Mouse (Mus musculus) bone marrow macrophage, adult 2 months (primary cell): ENCODE measurements at regions not wholly inside any gene's neighbourhood (a gene's known extent, or its start where the extent isn't known, plus 50 kb on each side); places are given as distances from the start of the nearest gene placed in this dataset.
"Not testable (repeated sequence)": the region's sequence is repeated elsewhere in the genome, so short reads cannot be mapped to it uniquely, and the experiment has no call there.

Experiments
- H3K27ac ChIP-seq: 2 replicates; pipeline ENCODE4 v1.5.1; 2012; ENCODE audit warnings: low read depth, low read length; ENCODE audit not compliant: insufficient read depth
- H3K4me1 ChIP-seq: 2 replicates; pipeline ENCODE4 v1.6.1; 2012; ENCODE audit warnings: low read length; ENCODE audit not compliant: control insufficient read depth, insufficient read depth
- H3K4me3 ChIP-seq: 2 replicates; pipeline ENCODE4 v1.5.1; 2012; ENCODE audit warnings: mild to moderate bottlenecking, low read length, moderate library complexity; ENCODE audit not compliant: insufficient read depth
- CTCF ChIP-seq: IDR thresholded peaks from 2 replicates; pipeline ENCODE4 v1.5.1; 2012; ENCODE audit warnings: low read depth, mild to moderate bottlenecking, low read length, moderate library complexity
- POLR2A ChIP-seq: IDR thresholded peaks from 2 replicates; pipeline ENCODE4 v1.6.1; 2012; ENCODE audit warnings: mild to moderate bottlenecking, low read depth, low read length, borderline replicate concordance

- no peak for TF ChIP-seq POLR2A
- no peak for TF ChIP-seq CTCF
- Histone ChIP-seq H3K4me1 (no peaks in the 10 kb centered on the region), H3K27ac (no peak overlapping the region), H3K4me3 (no peak overlapping the region)
Observed at GRCm38 (mm10) chr15:5817901-5818576, 481.5 kb upstream of the Dab2 start.

DNA sequence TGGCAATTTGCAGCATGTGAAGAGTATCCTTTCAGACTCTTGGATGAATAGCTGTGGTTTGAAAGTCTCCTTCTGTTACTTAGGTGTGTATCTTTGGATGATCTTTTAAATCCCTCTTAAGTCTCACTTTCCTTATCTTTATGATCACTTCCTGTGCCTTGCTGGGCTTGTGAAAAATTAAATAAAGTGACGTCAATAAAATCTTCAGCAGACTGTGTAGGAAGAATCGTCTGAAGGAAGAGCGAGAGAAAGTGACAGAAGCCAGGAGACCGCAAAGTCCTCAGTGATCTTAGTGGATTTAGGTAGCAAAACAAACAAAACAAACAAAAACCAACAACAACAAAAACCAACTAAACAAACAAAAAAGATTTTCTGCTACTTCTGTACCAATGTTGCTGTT, 459.6 kb upstream of the Dab2 start:
- Histone ChIP-seq H3K4me1 (no peaks in the 10 kb centered on the region), H3K4me3 (no peak overlapping the region), H3K27ac (no peak overlapping the region)
- TF ChIP-seq CTCF (no peak), POLR2A (no peak)

- not testable (repeated sequence) for H3K4me3 ChIP-seq, H3K4me1 ChIP-seq, H3K27ac ChIP-seq
Observed at GRCm38 (mm10) chr15:5841369-5842149, 458.0 kb upstream of the Dab2 start.

- Histone ChIP-seq H3K27ac (no peak overlapping the region), H3K4me3 (no peak overlapping the region), H3K4me1 (no peaks in the 10 kb centered on the region)
- TF ChIP-seq CTCF (no peak), POLR2A (no peak)
Observed at GRCm38 (mm10) chr15:5846571-5846970, 453.0 kb upstream of the Dab2 start.

DNA sequence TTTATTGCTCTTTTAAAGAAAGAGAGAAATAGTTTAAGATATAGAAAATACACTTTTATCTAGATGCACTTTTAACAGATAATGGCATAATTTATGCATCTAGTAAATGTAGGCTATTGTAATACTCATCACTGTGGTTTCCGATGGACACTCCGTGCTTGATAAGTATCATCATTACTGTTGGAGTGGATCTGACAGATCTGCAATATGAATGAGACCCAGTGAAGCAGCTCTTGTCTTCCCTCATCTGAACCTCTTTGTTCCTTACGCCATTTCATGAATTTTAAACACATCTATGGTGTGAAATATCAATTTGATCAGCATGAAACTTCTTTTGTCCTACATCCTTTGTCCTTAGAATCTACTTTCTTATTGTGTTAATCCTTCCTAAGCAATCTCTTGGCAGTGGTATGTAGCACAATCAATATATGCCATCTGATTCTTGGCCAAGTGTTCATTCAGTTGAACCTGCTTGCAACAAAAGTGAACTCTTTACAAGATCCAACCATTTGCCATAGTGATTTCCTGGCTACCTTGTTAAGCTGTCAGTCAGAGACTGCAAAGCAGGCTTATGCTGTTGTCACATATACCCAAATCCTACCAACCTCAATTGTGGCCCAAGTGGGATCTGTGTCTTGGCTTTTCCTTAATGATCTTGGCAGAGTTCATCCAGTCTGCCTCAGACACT, 452.0 kb upstream of the Dab2 start:
- Histone ChIP-seq H3K27ac (no peak overlapping the region), H3K4me3 (no peak overlapping the region), H3K4me1 (no peaks in the 10 kb centered on the region)
- TF ChIP-seq CTCF = no peak
- no peak for TF ChIP-seq POLR2A

DNA sequence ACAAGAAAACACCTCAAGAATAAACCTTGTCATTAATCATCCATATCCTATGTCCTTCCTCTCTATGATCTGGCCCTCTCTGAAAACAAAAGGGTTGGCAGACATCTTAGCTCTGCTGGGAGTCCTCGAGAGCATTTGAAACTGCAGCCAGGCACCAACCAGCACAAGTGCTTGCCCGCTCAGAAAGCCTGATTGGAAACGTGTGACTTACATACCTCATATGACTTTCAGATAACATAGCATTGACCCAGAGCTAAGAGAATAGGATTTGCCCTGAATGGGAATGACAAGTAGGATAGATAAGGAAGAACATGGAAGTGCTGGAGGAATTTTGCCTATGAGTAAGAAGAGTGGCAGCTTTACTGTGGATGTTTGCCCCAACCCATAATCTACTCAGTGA, 447.1 kb upstream of the Dab2 start:
- TF ChIP-seq POLR2A (no peak), CTCF (no peak)
- H3K27ac ChIP-seq = no peak overlapping the region
- no peak overlapping the region for H3K4me3 ChIP-seq
- H3K4me1 ChIP-seq = no peaks in the 10 kb centered on the region; the same call in 1 of the 2 replicates

- H3K27ac ChIP-seq = no peak overlapping the region
- H3K4me1 ChIP-seq = peaks cover 13% of the 10 kb centered on the region
- TF ChIP-seq POLR2A = no peak
- no peak for TF ChIP-seq CTCF
- H3K4me3 ChIP-seq = no peak overlapping the region
Observed at GRCm38 (mm10) chr15:5869289-5869688, 430.3 kb upstream of the Dab2 start.

- TF ChIP-seq POLR2A (no peak), CTCF (no peak)
- Histone ChIP-seq H3K4me1 (peaks cover 13% of the 10 kb centered on the region), H3K27ac (no peak overlapping the region), H3K4me3 (no peak overlapping the region)
Observed at GRCm38 (mm10) chr15:5869866-5870265, 429.7 kb upstream of the Dab2 start.

DNA sequence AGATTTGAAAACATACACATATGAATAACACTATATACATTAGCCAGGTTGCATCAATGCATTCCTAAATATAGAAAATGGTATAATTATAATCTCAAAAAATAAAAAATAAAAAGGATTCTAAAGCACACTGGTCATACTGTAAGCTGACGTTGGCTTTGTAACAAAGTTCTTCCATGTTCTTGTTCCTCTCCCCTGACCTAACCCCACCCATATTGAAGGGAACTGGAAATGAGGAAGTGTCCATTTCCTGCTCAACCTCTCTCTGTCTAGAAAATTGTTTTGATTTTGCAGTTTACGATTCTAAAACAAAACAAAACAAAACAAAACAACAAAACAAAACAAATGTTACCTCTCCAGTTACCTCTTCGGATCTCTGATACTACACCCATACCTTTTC, 427.5 kb upstream of the Dab2 start:
- TF ChIP-seq POLR2A (no peak), CTCF (no peak)

DNA sequence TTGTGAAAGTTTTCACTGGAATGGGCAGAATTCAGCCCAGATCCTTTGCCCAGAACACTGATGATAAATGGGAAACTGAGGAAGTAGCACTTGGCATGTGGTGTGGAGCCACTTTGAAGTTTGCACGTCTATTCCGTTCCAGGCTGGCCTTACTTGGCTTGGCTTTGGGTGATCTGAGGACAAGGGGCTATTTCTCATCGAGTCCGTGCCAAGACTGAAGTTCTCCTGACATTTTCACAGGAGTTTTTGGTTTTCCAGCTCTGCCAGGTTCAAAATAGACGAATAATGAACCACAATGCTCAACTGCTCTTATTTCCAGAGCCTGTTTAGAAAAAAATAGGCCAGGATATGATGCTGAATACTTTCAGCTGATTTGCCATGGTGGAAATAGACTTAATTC, 421.8 kb upstream of the Dab2 start:
- Histone ChIP-seq H3K4me1 (no peaks in the 10 kb centered on the region), H3K4me3 (no peak overlapping the region), H3K27ac (no peak overlapping the region)
- no peak for TF ChIP-seq POLR2A
- TF ChIP-seq CTCF = no peak

More for the DNA sequence above, 427.5 kb upstream of the Dab2 start:
- Histone ChIP-seq H3K27ac (peak overlapping the region; percentile 55; the same call in 1 of the 2 replicates), H3K4me3 (no peak overlapping the region), H3K4me1 (peaks cover 13% of the 10 kb centered on the region)
